Mouse (Mus musculus) lung, embryonic 14.5 days (tissue): Measurements from ENCODE around the gene Sumf2. TPM values are rescaled to one million over a fixed set of nuclear protein-coding genes. Genes with fewer than 3 reads are reported as not detected.

Experiments used
- ATAC-seq: fragments of 200-750 bp; cut with Nextera tagmentation; 2 replicates; pipeline ENCODE4 v1.8.0; 2017; ENCODE audit warnings: mild to moderate bottlenecking, moderate TSS enrichment, moderate library complexity; ENCODE audit not compliant: insufficient read depth
- DNase-seq: peaks from one replicate; pipeline ENCODE4 v3.0.0-alpha.2; 2015
- H3K27ac ChIP-seq: fragments of 300-500 bp; sonication (generic); 2 replicates; pipeline ENCODE4 v1.5.1; 2014; ENCODE audit warnings: low read depth, mild to moderate bottlenecking, moderate library complexity
- H3K27me3 ChIP-seq: fragments of 300-500 bp; sonication (generic); 2 replicates; pipeline ENCODE4 v1.6.1; 2014; ENCODE audit warnings: low read length, control low read depth; ENCODE audit not compliant: insufficient read depth
- H3K36me3 ChIP-seq: fragments of 300-500 bp; sonication (generic); 2 replicates; pipeline ENCODE4 v1.6.1; 2014; ENCODE audit warnings: control low read depth; ENCODE audit not compliant: insufficient read depth
- H3K4me1 ChIP-seq: fragments of 300-500 bp; sonication (generic); 2 replicates; pipeline ENCODE4 v1.6.1; 2014; ENCODE audit warnings: antibody characterized with exemption, control low read depth; ENCODE audit not compliant: insufficient read depth
- H3K4me2 ChIP-seq: fragments of 300-500 bp; sonication (generic); 2 replicates; pipeline ENCODE4 v1.6.1; 2014; ENCODE audit warnings: mild to moderate bottlenecking
- H3K4me3 ChIP-seq: fragments of 300-500 bp; sonication (generic); 2 replicates; pipeline ENCODE4 v1.5.1; 2014; ENCODE audit warnings: low read depth, low read length
- H3K9ac ChIP-seq: fragments of 300-500 bp; sonication (generic); 2 replicates; pipeline ENCODE4 v1.6.1; 2014
- H3K9me3 ChIP-seq: fragments of 300-500 bp; sonication (generic); 2 replicates; pipeline ENCODE4 v1.6.1; 2016; ENCODE audit warnings: low read depth, low read length, control low read depth
- CTCF ChIP-seq: IDR thresholded peaks from 2 replicates; pipeline ENCODE4 v1.5.1; 2016; ENCODE audit warnings: antibody characterized with exemption, low read depth
- WGBS: fragments of 180-500 bp; shearing (Covaris S2); extraction: QIAGEN DNeasy Blood & Tissue Kit; methylation state at CpG from one replicate; pipeline ENCODE4 v1.1.7; 2014; 5-methylcytosine and 5-hydroxymethylcytosine counted together
- polyA plus RNA-seq: library from polyadenylated mRNA; unstranded; fragments of >200 nt; fragmentation: Nextera tagmentation; extraction: Ambion mirVana; gene quantifications from 2 replicates; pipeline ENCODE4 v1.2.1, GENCODE M21; 2014

Sumf2 gene
- polyA plus RNA-seq, 1 experiment from 2014 or later, result 46.4 TPM

DNA sequence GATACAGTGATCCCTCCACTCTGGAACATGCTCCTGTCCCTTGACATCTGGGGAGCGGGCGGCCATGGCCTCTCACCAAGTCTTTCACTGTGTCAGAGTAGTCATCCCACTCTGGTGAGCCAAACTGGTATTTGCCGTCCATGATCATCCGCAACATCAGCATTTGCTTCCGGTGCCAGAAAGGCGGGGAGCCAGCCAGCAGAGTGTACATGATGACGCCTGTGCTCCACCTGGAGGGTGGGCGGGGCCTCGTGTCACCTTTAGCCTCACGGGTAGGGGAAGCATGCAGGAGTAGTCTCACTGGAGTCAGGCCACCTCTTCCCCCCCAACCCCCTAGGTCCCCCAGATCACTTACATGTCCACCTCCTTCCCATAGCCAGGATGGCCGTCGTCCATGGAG lies 19.1 kb downstream of the Sumf2 start:
- ATAC-seq (no peak), DNase-seq (no peak)
- Histone ChIP-seq H3K27me3 (no peaks in the 10 kb centered on the region), H3K4me2 (no peak overlapping the region), H3K9me3 (no peaks in the 10 kb centered on the region), H3K4me3 (no peak overlapping the region), H3K27ac (no peak overlapping the region), H3K36me3 (peaks cover 11% of the 10 kb centered on the region; the same call in 1 of the 2 replicates), H3K9ac (no peak overlapping the region), H3K4me1 (no peaks in the 10 kb centered on the region)
- whole genome bisulfite sequencing, result 78% methylated on average over 12 of the region's 12 CpGs
- no peak for TF ChIP-seq CTCF

- 82% methylated on average over 19 of the region's 19 CpGs for WGBS
- Histone ChIP-seq H3K27ac (no peak overlapping the region), H3K4me2 (no peak overlapping the region), H3K9me3 (no peaks in the 10 kb centered on the region), H3K9ac (no peak overlapping the region), H3K27me3 (no peaks in the 10 kb centered on the region), H3K4me1 (no peaks in the 10 kb centered on the region), H3K36me3 (no peaks in the 10 kb centered on the region), H3K4me3 (no peak overlapping the region)
- no peak for DNase-seq
- ATAC-seq, result no peak
- no peak for TF ChIP-seq CTCF
Observed at GRCm38 (mm10) chr5:129869238-129869995, 22.6 kb downstream of the Sumf2 start.

DNA sequence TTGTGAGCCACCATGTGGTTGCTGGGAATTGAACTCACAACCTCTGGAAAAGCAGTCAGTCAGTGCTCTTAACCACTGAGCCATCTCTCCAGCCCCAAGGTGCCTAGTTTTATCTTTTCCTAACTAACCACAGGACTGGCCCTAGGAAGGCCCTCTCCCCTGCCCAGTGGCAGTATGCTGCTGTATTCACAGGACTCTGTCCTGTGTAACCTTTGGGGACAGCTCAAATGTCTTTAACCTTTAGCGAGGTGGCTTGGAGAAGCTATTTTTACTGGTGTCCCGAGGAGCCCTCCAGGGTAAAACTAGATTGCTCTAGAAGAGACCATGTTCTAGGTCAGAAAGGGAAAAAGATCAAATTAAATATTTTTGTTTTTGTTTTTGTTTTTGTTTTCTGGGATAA lies 24.5 kb downstream of the Sumf2 start:
- no peak overlapping the region for H3K9ac ChIP-seq
- TF ChIP-seq CTCF, result no peak
- no peak for DNase-seq
- H3K36me3 ChIP-seq, result no peaks in the 10 kb centered on the region
- no peak overlapping the region for H3K4me3 ChIP-seq
- no peaks in the 10 kb centered on the region for H3K4me1 ChIP-seq
- ATAC-seq, result no peak
- no peak overlapping the region for H3K4me2 ChIP-seq
- WGBS, result 75% methylated on average over 2 of the region's 2 CpGs
- no peak overlapping the region for H3K27ac ChIP-seq
- no peaks in the 10 kb centered on the region for H3K27me3 ChIP-seq
- H3K9me3 ChIP-seq, result no peaks in the 10 kb centered on the region

GRCm38 (mm10) chr5:129873942-129874341 lies 27.2 kb downstream of the Sumf2 start:
- ATAC-seq, result no peak

GRCm38 (mm10) chr5:129875098-129875497 lies 28.3 kb downstream of the Sumf2 start:
- TF ChIP-seq CTCF, result no peak
- ATAC-seq (no peak), DNase-seq (no peak)
- no peaks in the 10 kb centered on the region for H3K9me3 ChIP-seq
- H3K9ac ChIP-seq, result no peak overlapping the region
- H3K4me3 ChIP-seq, result no peak overlapping the region
- no peaks in the 10 kb centered on the region for H3K36me3 ChIP-seq
- H3K27me3 ChIP-seq, result no peaks in the 10 kb centered on the region
- WGBS, result 79% methylated on average over 11 of the region's 11 CpGs
- no peaks in the 10 kb centered on the region for H3K4me1 ChIP-seq
- no peak overlapping the region for H3K4me2 ChIP-seq
- H3K27ac ChIP-seq, result no peak overlapping the region

More at GRCm38 (mm10) chr5:129873942-129874341, 27.2 kb downstream of the Sumf2 start:
- no peak for DNase-seq
- Histone ChIP-seq H3K9me3 (no peaks in the 10 kb centered on the region), H3K27ac (no peak overlapping the region), H3K36me3 (no peaks in the 10 kb centered on the region), H3K9ac (no peak overlapping the region), H3K4me1 (no peaks in the 10 kb centered on the region), H3K4me3 (no peak overlapping the region), H3K27me3 (no peaks in the 10 kb centered on the region), H3K4me2 (no peak overlapping the region)
- TF ChIP-seq CTCF, result no peak
- 78% methylated on average over 12 of the region's 12 CpGs for WGBS

DNA sequence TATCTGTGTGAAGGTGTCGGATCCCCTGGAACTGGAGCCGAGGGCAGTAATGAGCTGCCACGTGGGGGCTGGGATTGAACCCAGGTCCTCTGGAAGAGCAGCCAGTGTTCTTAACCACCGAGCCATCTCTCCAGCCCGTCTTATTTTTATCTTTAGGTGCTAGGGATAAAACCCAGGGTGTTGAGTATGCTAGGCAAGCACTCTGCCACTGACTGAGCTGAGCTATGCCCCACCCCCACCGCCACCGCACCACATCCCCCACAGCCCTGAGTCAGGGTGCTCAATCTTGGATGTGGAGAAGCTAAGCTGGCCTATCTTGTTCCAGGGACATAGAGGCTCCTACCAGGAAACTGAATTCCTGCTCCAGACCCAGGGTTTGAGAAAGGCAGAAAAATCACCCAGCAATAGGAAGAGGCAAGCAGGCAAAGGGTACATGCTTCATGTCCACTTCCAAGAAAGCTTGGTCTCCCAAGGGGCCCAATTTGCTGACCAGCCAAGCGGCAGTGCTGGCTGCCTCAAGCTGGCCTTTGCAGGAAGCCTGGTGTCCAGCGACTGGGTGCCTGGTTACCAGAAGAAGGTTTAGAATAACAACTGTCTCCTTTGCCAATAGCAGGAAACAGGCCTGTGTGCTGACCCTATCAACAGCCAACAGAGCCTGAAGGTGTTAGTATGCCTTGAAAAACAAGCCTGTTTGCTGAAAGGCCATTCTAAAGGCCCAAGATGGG lies 31.1 kb downstream of the Sumf2 start:
- Histone ChIP-seq H3K36me3 (peaks cover 24% of the 10 kb centered on the region), H3K4me3 (no peak overlapping the region), H3K27ac (no peak overlapping the region), H3K9ac (no peak overlapping the region), H3K4me1 (no peaks in the 10 kb centered on the region), H3K4me2 (no peak overlapping the region), H3K27me3 (no peaks in the 10 kb centered on the region), H3K9me3 (no peaks in the 10 kb centered on the region)
- ATAC-seq (no peak), DNase-seq (no peak)
- 66% methylated on average over 9 of the region's 9 CpGs for WGBS
- no peak for TF ChIP-seq CTCF

GRCm38 (mm10) chr5:129878946-129879345 lies 32.2 kb downstream of the Sumf2 start:
- Histone ChIP-seq H3K36me3 (peaks cover 31% of the 10 kb centered on the region), H3K27ac (no peak overlapping the region), H3K9me3 (no peaks in the 10 kb centered on the region), H3K4me1 (no peaks in the 10 kb centered on the region), H3K4me2 (no peak overlapping the region), H3K27me3 (no peaks in the 10 kb centered on the region), H3K4me3 (no peak overlapping the region), H3K9ac (no peak overlapping the region)
- peak; percentile 78 for DNase-seq
- TF ChIP-seq CTCF, result peak; percentile 66
- WGBS, result 35% methylated on average over 2 of the region's 2 CpGs
- ATAC-seq, result peak; percentile 66
